Mouse (Mus musculus) olfactory bulb, adult 2 months (tissue): ENCODE measurements around the gene Rasa4.

ENCODE experiments used
- CTCF ChIP-seq: fragments of 200-500 bp; IDR thresholded peaks from 2 replicates; pipeline ENCODE4 v1.5.1; 2012; ENCODE audit warnings: low read depth, mild to moderate bottlenecking, low read length, moderate library complexity; ENCODE audit not compliant: insufficient read depth
- POLR2A ChIP-seq: fragments of 200-500 bp; IDR thresholded peaks from 2 replicates; pipeline ENCODE4 v1.6.1; 2012; ENCODE audit warnings: mild to moderate bottlenecking, low read depth, low read length, moderate library complexity; ENCODE audit not compliant: insufficient read depth

DNA sequence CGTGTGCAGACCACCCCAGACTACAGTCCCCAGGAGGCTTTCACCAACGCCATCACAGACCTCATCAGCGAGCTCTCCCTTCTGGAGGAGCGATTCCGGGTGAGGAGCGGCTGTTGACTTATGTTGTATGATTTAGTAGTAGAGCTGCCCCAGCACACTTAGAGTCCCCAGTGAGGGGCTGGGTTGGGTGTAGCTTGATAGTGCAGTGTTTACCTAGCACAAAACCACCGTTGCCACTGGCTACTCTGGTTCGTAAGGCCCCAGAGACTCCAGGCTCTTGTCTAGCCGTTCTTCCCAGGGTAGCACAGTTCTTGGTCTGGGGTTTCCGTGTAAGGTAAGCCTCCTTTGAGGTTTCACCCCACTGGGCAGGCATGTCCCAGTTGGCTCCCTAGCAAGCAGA, 38.4 kb downstream of the Rasa4 start:
- TF ChIP-seq POLR2A, result no peak
- no peak for TF ChIP-seq CTCF
